Mouse (Mus musculus) midbrain, embryonic 14.5 days (tissue): ENCODE results near the gene Aoc2. TPM values are rescaled to one million over a fixed set of nuclear protein-coding genes. Genes with fewer than 3 reads are reported as not detected.

Experiments used
- ATAC-seq: fragments of 200-750 bp; cut with Nextera tagmentation; 2 replicates; pipeline ENCODE4 v1.8.0; 2017; ENCODE audit warnings: moderate number of reproducible peaks, moderate library complexity; ENCODE audit not compliant: low FRiP score, low TSS enrichment
- DNase-seq: peaks from one replicate; pipeline ENCODE4 v3.0.0-alpha.2; 2015
- H3K27ac ChIP-seq: fragments of 300-500 bp; sonication (generic); replicated peaks from 2 replicates; pipeline ENCODE4 v1.5.1; 2014; ENCODE audit warnings: mild to moderate bottlenecking, low read depth, low read length, moderate library complexity
- H3K27me3 ChIP-seq: fragments of 300-500 bp; sonication (generic); 2 replicates; pipeline ENCODE4 v1.6.1; 2014; ENCODE audit warnings: low read length, control low read depth, mixed read lengths; ENCODE audit not compliant: control insufficient read depth, insufficient read depth
- H3K36me3 ChIP-seq: fragments of 300-500 bp; sonication (generic); 2 replicates; pipeline ENCODE4 v1.6.1; 2014; ENCODE audit warnings: low read length, control low read depth; ENCODE audit not compliant: control insufficient read depth, insufficient read depth
- H3K4me1 ChIP-seq: fragments of 300-500 bp; sonication (generic); 2 replicates; pipeline ENCODE4 v1.6.1; 2014; ENCODE audit warnings: mild to moderate bottlenecking, antibody characterized with exemption, low read length, control low read depth; ENCODE audit not compliant: control insufficient read depth, insufficient read depth
- H3K4me2 ChIP-seq: fragments of 300-500 bp; sonication (generic); 2 replicates; pipeline ENCODE4 v1.6.1; 2014; ENCODE audit warnings: mild to moderate bottlenecking, low read length, moderate library complexity
- H3K4me3 ChIP-seq: fragments of 300-500 bp; sonication (generic); replicated peaks from 2 replicates; pipeline ENCODE4 v1.5.1; 2014; ENCODE audit warnings: low read depth, low read length
- H3K9ac ChIP-seq: fragments of 300-500 bp; sonication (generic); replicated peaks from 2 replicates; pipeline ENCODE4 v1.6.1; 2014; ENCODE audit warnings: mild to moderate bottlenecking, low read length, moderate library complexity
- H3K9me3 ChIP-seq: fragments of 300-500 bp; sonication (generic); 2 replicates; pipeline ENCODE4 v1.6.1; 2016; ENCODE audit warnings: low read length, control low read depth, mixed read lengths; ENCODE audit not compliant: control insufficient read depth
- WGBS: fragments of 180-500 bp; shearing (Covaris S2); extraction: QIAGEN DNeasy Blood & Tissue Kit; methylation state at CpG from one replicate; pipeline ENCODE4 v1.1.7; 2014; 5-methylcytosine and 5-hydroxymethylcytosine counted together
- polyA plus RNA-seq: library from polyadenylated mRNA; unstranded; fragments of >200 nt; fragmentation: Nextera tagmentation; extraction: Ambion mirVana; gene quantifications from 2 replicates; pipeline ENCODE4 v1.2.1, GENCODE M21; 2014

Gene Aoc2
- 1.3 and 1.7 TPM in 2 replicates for polyA plus RNA-seq

- Histone ChIP-seq H3K4me2 (no peak within 1 kb of the TSS), H3K27me3 (no peaks in the 10 kb centered on the region), H3K9me3 (no peaks in the 10 kb centered on the region), H3K27ac (no peak within 1 kb of the TSS), H3K4me3 (no peak within 1 kb of the TSS), H3K9ac (no peak within 1 kb of the TSS), H3K4me1 (no peaks in the 10 kb centered on the region), H3K36me3 (peaks cover 66% of the 10 kb centered on the region)
- DNase-seq (no peak), ATAC-seq (no peak)
- WGBS = 92% methylated on average over 5 of the region's 5 CpGs
Measured at GRCm38 (mm10) chr11:101324763-101325162, at the start of gene Aoc2. Gene Aoc2 (plus strand): TSS chr11:101325063.

GRCm38 (mm10) chr11:101275309-101275708 is 49.6 kb upstream of the Aoc2 start:
- H3K36me3 ChIP-seq = no peaks in the 10 kb centered on the region
- H3K27ac ChIP-seq = no peak overlapping the region
- WGBS = 62% methylated on average over 4 of the region's 4 CpGs

GRCm38 (mm10) chr11:101276319-101277070 is 48.4 kb upstream of the Aoc2 start:
- WGBS = 25% methylated on average over 27 of the region's 27 CpGs
- Histone ChIP-seq H3K4me2 (peak overlapping the region; percentile 23), H3K27me3 (no peaks in the 10 kb centered on the region), H3K9me3 (no peaks in the 10 kb centered on the region), H3K4me3 (no peak overlapping the region), H3K4me1 (peaks cover 22% of the 10 kb centered on the region), H3K36me3 (no peaks in the 10 kb centered on the region), H3K9ac (no peak overlapping the region; the same call in 1 of the 2 replicates), H3K27ac (no peak overlapping the region)
- no peak for DNase-seq
- no peak for ATAC-seq

More at GRCm38 (mm10) chr11:101275309-101275708, 49.6 kb upstream of the Aoc2 start:
- H3K4me3 ChIP-seq = no peak overlapping the region
- no peak overlapping the region for H3K9ac ChIP-seq
- no peaks in the 10 kb centered on the region for H3K9me3 ChIP-seq
- peaks cover 22% of the 10 kb centered on the region for H3K4me1 ChIP-seq
- no peak for ATAC-seq
- H3K4me2 ChIP-seq = no peak overlapping the region
- peak; percentile 5 for DNase-seq
- no peaks in the 10 kb centered on the region for H3K27me3 ChIP-seq

- Histone ChIP-seq H3K9me3 (no peaks in the 10 kb centered on the region), H3K9ac (peak overlapping the region; percentile 76), H3K36me3 (no peaks in the 10 kb centered on the region), H3K27me3 (no peaks in the 10 kb centered on the region), H3K4me2 (peak overlapping the region; percentile 88), H3K4me3 (peak overlapping the region; percentile 78), H3K4me1 (peaks cover 22% of the 10 kb centered on the region), H3K27ac (no peak overlapping the region)
- WGBS = 81% methylated on average over 12 of the region's 12 CpGs
- DNase-seq = no peak
- ATAC-seq = no peak
Measured at GRCm38 (mm10) chr11:101277381-101278222, 47.3 kb upstream of the Aoc2 start.

- Histone ChIP-seq H3K9me3 (no peaks in the 10 kb centered on the region), H3K4me2 (peak within 1 kb of the TSS; percentile 88), H3K4me3 (peak within 1 kb of the TSS; percentile 78), H3K4me1 (peaks cover 22% of the 10 kb centered on the region), H3K27me3 (no peaks in the 10 kb centered on the region), H3K36me3 (no peaks in the 10 kb centered on the region), H3K9ac (peak within 1 kb of the TSS; percentile 76), H3K27ac (peak within 1 kb of the TSS; percentile 61; the same call in 1 of the 2 replicates)
- ATAC-seq (peak; percentile 92), DNase-seq (peak; percentile 96)
- WGBS = 11% methylated on average over 45 of the region's 45 CpGs
Measured at GRCm38 (mm10) chr11:101278223-101279192, 46.4 kb upstream of the Aoc2 start, which contains the start of the genes Cntd1 and Coa3. Gene Cntd1 (plus strand): TSS chr11:101279012. Gene Coa3 (minus strand): TSS chr11:101279114.

- Histone ChIP-seq H3K36me3 (no peaks in the 10 kb centered on the region), H3K9ac (no peak overlapping the region), H3K4me1 (peaks cover 22% of the 10 kb centered on the region), H3K27me3 (no peaks in the 10 kb centered on the region), H3K4me2 (peak overlapping the region; percentile 88), H3K9me3 (no peaks in the 10 kb centered on the region), H3K4me3 (peak overlapping the region; percentile 78), H3K27ac (no peak overlapping the region)
- WGBS = 53% methylated on average over 14 of the region's 14 CpGs
- DNase-seq (no peak), ATAC-seq (peak; percentile 6; the same call in 1 of the 2 replicates)
Measured at GRCm38 (mm10) chr11:101279193-101279569, 45.7 kb upstream of the Aoc2 start.

GRCm38 (mm10) chr11:101280837-101281236 is 44.0 kb upstream of the Aoc2 start:
- Histone ChIP-seq H3K4me3 (no peak overlapping the region), H3K27me3 (no peaks in the 10 kb centered on the region), H3K36me3 (peaks cover 3% of the 10 kb centered on the region; the same call in 1 of the 2 replicates), H3K9me3 (no peaks in the 10 kb centered on the region), H3K27ac (no peak overlapping the region), H3K4me2 (no peak overlapping the region), H3K9ac (no peak overlapping the region), H3K4me1 (peaks cover 22% of the 10 kb centered on the region)
- ATAC-seq (no peak), DNase-seq (no peak)
- WGBS = 46% methylated on average over 7 of the region's 7 CpGs

- Histone ChIP-seq H3K27me3 (no peaks in the 10 kb centered on the region), H3K27ac (no peak overlapping the region), H3K9ac (no peak overlapping the region), H3K4me3 (no peak overlapping the region), H3K9me3 (no peaks in the 10 kb centered on the region), H3K4me1 (peaks cover 7% of the 10 kb centered on the region), H3K4me2 (no peak overlapping the region), H3K36me3 (peaks cover 17% of the 10 kb centered on the region)
- ATAC-seq = no peak
- peak; percentile 2 for DNase-seq
- 39% methylated on average over 5 of the region's 5 CpGs for WGBS
Measured at GRCm38 (mm10) chr11:101282896-101283295, 42.0 kb upstream of the Aoc2 start.
